Mouse (Mus musculus) frontal cortex, adult 2 months (tissue): ENCODE measurements at regions not wholly inside any gene's neighbourhood (a gene's known extent, or its start where the extent isn't known, plus 50 kb on each side); places are given as distances from the start of the nearest gene placed in this dataset.

ENCODE experiments used
- DNase-seq, 2 experiments: peaks; one replicate each; pipeline ENCODE4 v3.0.0; 2022; ENCODE audit warnings: low spot score in 1 of 2; ENCODE audit errors: extremely low spot score in 1 of 2

GRCm38 (mm10) chr14:88410722-88411437 lies 60.3 kb downstream of the Pcdh20 start:
- DNase-seq = no peak

- DNase-seq = no peak
Measured at GRCm38 (mm10) chr14:88399270-88399669, 71.9 kb downstream of the Pcdh20 start.

DNA sequence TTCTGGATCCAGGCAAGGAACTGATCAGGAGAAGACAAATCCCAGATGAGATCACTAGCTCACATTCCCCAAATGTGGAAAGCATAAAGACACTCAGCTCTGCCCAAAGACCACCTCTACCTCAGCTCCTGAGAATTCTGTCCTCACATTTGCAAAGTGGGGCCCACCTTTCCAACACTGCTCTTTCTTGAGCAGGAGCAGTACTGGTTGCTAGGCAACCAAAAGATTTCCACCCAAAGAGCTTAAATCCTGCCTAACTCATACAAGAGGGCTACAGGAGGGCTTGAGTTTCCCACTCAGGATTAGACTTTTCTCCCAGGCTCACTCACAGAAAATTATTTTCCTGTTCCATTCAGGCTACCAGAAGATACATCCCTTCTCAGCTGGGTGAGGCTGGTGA lies 74.0 kb downstream of the Pcdh20 start:
- DNase-seq = no peak

DNA sequence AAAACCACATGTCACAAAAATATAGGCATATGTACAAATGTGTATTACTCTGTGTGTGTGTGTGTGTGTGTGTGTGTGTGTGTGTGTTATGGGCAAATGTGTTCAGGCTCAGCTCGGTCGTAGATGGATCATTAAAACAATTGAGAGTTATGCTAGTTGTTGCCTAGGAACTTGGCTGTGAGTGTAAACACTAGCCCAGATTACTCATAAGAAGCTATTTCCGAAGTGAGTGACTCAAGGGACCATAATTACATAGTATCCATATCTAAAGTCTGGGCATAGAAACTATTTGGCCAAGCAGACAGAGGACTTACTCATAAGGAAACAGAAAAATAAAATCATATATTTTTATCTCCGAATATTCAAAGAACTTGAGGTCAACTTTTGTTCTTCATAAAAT lies 76.2 kb downstream of the Pcdh20 start:
- DNase-seq = peak in 1 of 2 experiments; percentile 7

GRCm38 (mm10) chr14:88384553-88384952 lies 86.6 kb downstream of the Pcdh20 start:
- no peak for DNase-seq

DNA sequence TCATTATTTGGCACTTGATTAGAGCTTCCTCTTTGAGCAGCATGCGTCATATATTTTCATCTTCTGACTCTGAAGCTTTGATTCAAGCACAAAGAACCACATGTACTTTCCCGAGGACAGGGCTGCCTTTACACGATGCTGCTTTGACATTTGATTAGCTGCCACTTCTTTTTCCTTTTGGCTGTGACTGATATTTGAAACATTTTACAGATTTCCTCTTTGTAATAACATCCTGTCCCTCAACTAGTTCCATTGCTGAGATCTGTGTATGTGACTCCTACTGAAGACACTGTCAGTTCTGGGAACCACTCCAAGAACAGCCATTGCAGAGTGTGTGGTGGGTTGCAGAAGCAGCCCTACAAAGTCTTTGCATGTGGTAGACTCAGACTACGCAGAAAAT lies 124.0 kb downstream of the Pcdh20 start:
- DNase-seq = peak; percentile 69 to 77

GRCm38 (mm10) chr14:88337304-88337703 lies 133.9 kb downstream of the Pcdh20 start:
- DNase-seq = no peak

DNA sequence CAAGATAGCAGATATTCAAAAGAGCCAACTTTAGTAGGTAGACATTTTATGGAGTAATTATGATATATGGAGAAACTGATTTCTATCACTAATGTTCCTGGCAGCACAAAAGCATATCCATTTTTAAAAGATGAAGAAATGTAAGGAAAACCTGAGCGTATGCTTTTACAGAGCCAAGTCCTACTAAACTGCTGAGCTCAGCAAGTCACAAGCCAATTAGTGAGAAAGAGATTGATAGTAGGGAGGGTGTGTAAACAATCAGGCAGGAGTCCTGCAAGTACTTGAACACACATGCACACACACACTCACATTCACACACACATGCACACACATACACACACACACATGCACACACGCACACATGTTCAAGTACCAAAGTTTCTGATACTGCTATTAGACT lies 140.6 kb downstream of the Pcdh20 start:
- no peak for DNase-seq

DNA sequence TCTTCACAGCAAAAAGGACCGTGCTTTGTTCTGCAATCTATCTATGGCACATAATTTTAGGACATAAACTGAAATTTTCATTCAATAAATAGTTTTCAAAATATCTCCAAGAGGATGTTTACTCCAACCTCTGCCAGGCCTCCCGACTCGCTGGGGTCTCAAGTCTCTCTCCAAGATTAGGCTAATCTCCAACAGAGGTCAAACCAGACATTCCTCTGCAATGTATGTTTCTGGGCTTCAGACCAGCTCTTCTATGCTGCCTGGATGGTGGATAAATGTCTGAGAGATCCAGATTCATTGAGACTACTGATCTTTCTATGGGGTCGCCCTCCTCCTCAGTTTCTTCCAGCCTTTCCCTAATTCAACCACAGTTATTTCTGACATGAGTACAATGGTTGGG lies 144.8 kb downstream of the Pcdh20 start:
- DNase-seq = no peak

GRCm38 (mm10) chr14:88278327-88278726 lies 192.9 kb downstream of the Pcdh20 start:
- DNase-seq = peak in 1 of 2 experiments; percentile 52

DNA sequence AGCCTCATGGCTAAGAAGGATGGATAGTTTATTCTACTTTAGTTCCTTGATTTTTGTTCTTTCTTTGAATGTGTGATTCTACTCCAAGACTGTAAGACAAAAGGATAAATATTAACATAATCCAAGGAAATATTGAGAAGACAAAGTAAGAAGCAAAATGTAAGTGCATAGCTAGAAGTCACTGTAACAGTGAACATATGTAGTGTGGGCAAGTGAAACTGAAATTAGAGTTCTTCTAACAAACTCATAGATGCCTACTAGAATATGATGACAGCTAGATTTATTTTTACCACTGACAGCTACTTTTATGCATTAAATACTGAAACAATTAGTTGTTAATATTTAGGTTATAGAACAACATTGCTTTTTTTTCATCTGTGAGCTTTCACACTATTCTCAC lies 206.4 kb downstream of the Pcdh20 start:
- DNase-seq = peak in 1 of 2 experiments; percentile 18

- no peak for DNase-seq
Measured at GRCm38 (mm10) chr14:88259034-88259433, 212.2 kb downstream of the Pcdh20 start.

GRCm38 (mm10) chr14:88255131-88255530 lies 216.1 kb downstream of the Pcdh20 start:
- DNase-seq = no peak
